In genomic region chr13:24037502-24037901, GRCm38 (mm10) we compare ENCODE assay signal across 16 mouse cellular contexts. TPM values are rescaled to one million over a fixed set of nuclear protein-coding genes. Genes with fewer than 3 reads are reported as not detected.
DNase-seq lines count a peak whose midpoint lies in the region; ATAC-seq and TF ChIP-seq lines count a peak whose summit lies in the region.
"Had no signal": no experiment of that assay in that cellular context is flagged by ENCODE, and none has a peak within 500 bp of the region (broad histone marks: within the 10 kb centered on the region; RNA-seq: fewer than 3 reads in every experiment).

No protein-coding gene starts in this region.

- no peaks in the 10 kb centered on the region; the same call in 1 of the 2 replicates for H3K36me3 ChIP-seq in heart, embryonic 10.5 days
- no peaks in the 10 kb centered on the region for H3K36me3 ChIP-seq in lung, embryonic 14.5 days (ENCODE audit: insufficient read depth)
- H3K36me3 ChIP-seq in hindbrain, embryonic 13.5 days = peaks cover 11% of the 10 kb centered on the region

- H3K27me3 ChIP-seq in heart, embryonic 10.5 days (ENCODE audit: insufficient read depth, poor library complexity, severe bottlenecking) = no peaks in the 10 kb centered on the region
- H3K27me3 ChIP-seq in lung, embryonic 14.5 days (ENCODE audit: insufficient read depth, low read length) = no peaks in the 10 kb centered on the region
- H3K27me3 ChIP-seq in hindbrain, embryonic 13.5 days = no peaks in the 10 kb centered on the region

- H3K4me3 ChIP-seq in heart, embryonic 10.5 days = no peak overlapping the region
- no peak overlapping the region for H3K4me3 ChIP-seq in lung, embryonic 14.5 days (ENCODE audit: low read depth, low read length)
- no peak overlapping the region for H3K4me3 ChIP-seq in hindbrain, embryonic 13.5 days

- intact Hi-C loops in left cerebral cortex, postnatal 14 days (cut with DNase I) = no loop called here

- no peak for ATAC-seq in lung, embryonic 14.5 days (ENCODE audit: insufficient read depth)
- peak; percentile 40; the same call in 1 of the 2 replicates for ATAC-seq in megakaryocyte, adult 5-6 weeks (ENCODE audit: poor library complexity, severe bottlenecking)
- no peak for ATAC-seq in hindbrain, embryonic 13.5 days (ENCODE audit: low FRiP score)
- ATAC-seq: forebrain, postnatal 0 days; inflammation-experienced regulatory T-cells, adult 6 months had no signal

- H3K9me3 ChIP-seq in heart, embryonic 10.5 days = no peaks in the 10 kb centered on the region
- H3K9me3 ChIP-seq in lung, embryonic 14.5 days (ENCODE audit: low read depth, low read length) = no peaks in the 10 kb centered on the region
- no peaks in the 10 kb centered on the region for H3K9me3 ChIP-seq in hindbrain, embryonic 13.5 days

- 71% methylated on average over 3 of the region's 3 CpGs for WGBS in heart, embryonic 10.5 days
- WGBS in lung, embryonic 14.5 days = 72% methylated on average over 3 of the region's 3 CpGs
- WGBS in hindbrain, embryonic 13.5 days = 78% methylated on average over 3 of the region's 3 CpGs

- H3K4me2 ChIP-seq in lung, embryonic 14.5 days = no peak overlapping the region
- H3K4me2 ChIP-seq in hindbrain, embryonic 13.5 days = no peak overlapping the region

- no peak overlapping the region for H3K27ac ChIP-seq in heart, embryonic 10.5 days
- no peak overlapping the region for H3K27ac ChIP-seq in lung, embryonic 14.5 days (ENCODE audit: low read depth)
- H3K27ac ChIP-seq in hindbrain, embryonic 13.5 days = no peak overlapping the region
- H3K27ac ChIP-seq: macrophage had no signal

- no peak for TF ChIP-seq CTCF in lung, embryonic 14.5 days (IDR thresholded peaks at IDR 0.05; ENCODE audit: low read depth)

- peak; percentile 27 to 48 for DNase-seq in heart, adult 18-20 months
- no peak for DNase-seq in heart, embryonic 10.5 days (ENCODE audit: low spot score)
- peak; percentile 16 to 19 for DNase-seq in left cerebral cortex, postnatal 14 days (ENCODE audit: low spot score in 2 of 2)
- no peak for DNase-seq in left cerebral cortex, adult 18-20 months (ENCODE audit: low spot score in 2 of 2)
- peak; percentile 53 for DNase-seq in lung, embryonic 14.5 days
- DNase-seq: cerebellum, adult 18-20 months; forebrain, postnatal 0 days; liver; right cerebral cortex, adult 18-20 months had no signal

- peaks cover 7% of the 10 kb centered on the region; the same call in 1 of the 2 replicates for H3K4me1 ChIP-seq in heart, embryonic 10.5 days
- H3K4me1 ChIP-seq in lung, embryonic 14.5 days (ENCODE audit: insufficient read depth) = no peaks in the 10 kb centered on the region
- no peaks in the 10 kb centered on the region for H3K4me1 ChIP-seq in hindbrain, embryonic 13.5 days (replicated peaks)

- no peak overlapping the region for H3K9ac ChIP-seq in lung, embryonic 14.5 days
- H3K9ac ChIP-seq in hindbrain, embryonic 13.5 days = no peak overlapping the region
- H3K9ac ChIP-seq: forebrain, postnatal 0 days had no signal

RNA-seq across cellular contexts. Expression of gene Scgn, which starts 46.5 kb away (rescaled TPM):
- not detected for total RNA-seq in heart, adult 18-20 months (2021)
- 0.13 and 0.23 TPM in 2 replicates for polyA plus RNA-seq in heart, embryonic 10.5 days (2016; fragmentation: Nextera tagmentation; extraction: Ambion mirVana)
- under 1 TPM; 0.32 to 0.42 TPM for total RNA-seq in left cerebral cortex, postnatal 14 days (2021)
- not detected for total RNA-seq in left cerebral cortex, adult 18-20 months (2021)
- not detected in 2 replicates for polyA plus RNA-seq in lung, embryonic 14.5 days (2014; fragmentation: Nextera tagmentation; extraction: Ambion mirVana)
- not detected in 2 replicates for total RNA-seq in megakaryocyte, adult 5-6 weeks (2015)
- total RNA-seq in megakaryocyte, adult 5-6 weeks (2017) = not detected in 2 replicates
- 1.0 and 1.4 TPM in 2 replicates for polyA plus RNA-seq in hindbrain, embryonic 13.5 days (2015; fragmentation: Nextera tagmentation; extraction: Ambion mirVana)
- total RNA-seq: gastrocnemius, postnatal 4 days; heart, postnatal 25 days; MEL had no signal
- polyA plus RNA-seq: inflammation-experienced regulatory T-cells, adult 6 months; macrophage had no signal

Comparison
In these comparisons a context has a peak if more than half of its experiments do, and no peak if none do; other contexts are left out.
1. DNase-seq: peak in heart, adult 18-20 months (2 of 2), left cerebral cortex, postnatal 14 days (2 of 2) and lung, embryonic 14.5 days (single experiment); none in heart, embryonic 10.5 days (single experiment) and left cerebral cortex, adult 18-20 months (0 of 2).